Mouse (Mus musculus) stomach, postnatal 0 days (tissue): Measurements from ENCODE around the gene Glrx. TPM values are rescaled to one million over a fixed set of nuclear protein-coding genes. Genes with fewer than 3 reads are reported as not detected.
"Not testable (repeated sequence)": the region's sequence is repeated elsewhere in the genome, so short reads cannot be mapped to it uniquely, and the experiment has no call there.

Experiments used
- ATAC-seq: fragments of 200-750 bp; cut with Nextera tagmentation; 2 replicates; pipeline ENCODE4 v1.8.0; 2017; ENCODE audit not compliant: low FRiP score, low TSS enrichment
- DNase-seq: peaks from one replicate; pipeline ENCODE4 v3.0.0-alpha.2; 2016; ENCODE audit warnings: low spot score
- H3K27ac ChIP-seq: fragments of 300-500 bp; sonication (generic); replicated peaks from 2 replicates; pipeline ENCODE4 v1.5.1; 2014; ENCODE audit warnings: mild to moderate bottlenecking, control low read depth
- H3K27me3 ChIP-seq: fragments of 300-500 bp; sonication (generic); 2 replicates; pipeline ENCODE4 v1.6.1; 2014; ENCODE audit warnings: low read length; ENCODE audit not compliant: control insufficient read depth, insufficient read depth
- H3K36me3 ChIP-seq: fragments of 300-500 bp; sonication (generic); 2 replicates; pipeline ENCODE4 v1.6.1; 2014; ENCODE audit warnings: low read length, mixed read lengths; ENCODE audit not compliant: control insufficient read depth, insufficient read depth
- H3K4me1 ChIP-seq: fragments of 300-500 bp; sonication (generic); replicated peaks from 2 replicates; pipeline ENCODE4 v1.6.1; 2014; ENCODE audit warnings: antibody characterized with exemption; ENCODE audit not compliant: control insufficient read depth, insufficient read depth
- H3K4me2 ChIP-seq: fragments of 300-500 bp; sonication (generic); replicated peaks from 2 replicates; pipeline ENCODE4 v1.6.1; 2014; ENCODE audit warnings: low read depth, mild to moderate bottlenecking, control low read depth, moderate library complexity
- H3K4me3 ChIP-seq: fragments of 300-500 bp; sonication (generic); 2 replicates; pipeline ENCODE4 v1.5.1; 2014; ENCODE audit warnings: low read depth, low read length, control low read depth
- H3K9ac ChIP-seq: fragments of 300-500 bp; sonication (generic); 2 replicates; pipeline ENCODE4 v1.6.1; 2014; ENCODE audit warnings: mild to moderate bottlenecking, low read length, control low read depth, mixed read lengths
- H3K9me3 ChIP-seq: fragments of 300-500 bp; sonication (generic); 2 replicates; pipeline ENCODE4 v1.6.1; 2016; ENCODE audit warnings: low read length; ENCODE audit not compliant: control insufficient read depth
- CTCF ChIP-seq: IDR thresholded peaks from 2 replicates; pipeline ENCODE4 v1.5.1; 2016; ENCODE audit warnings: antibody characterized with exemption, low read depth, mild to moderate bottlenecking, moderate library complexity
- EP300 ChIP-seq: optimal IDR thresholded peaks from 2 replicates; pipeline ENCODE3; 2016; ENCODE audit warnings: antibody characterized with exemption
- WGBS: fragments of 180-500 bp; shearing (Covaris S2); extraction: QIAGEN DNeasy Blood & Tissue Kit; methylation state at CpG from one replicate; pipeline ENCODE4 v1.1.7; 2014; 5-methylcytosine and 5-hydroxymethylcytosine counted together
- polyA plus RNA-seq: library from polyadenylated mRNA; unstranded; fragments of >200 nt; fragmentation: Nextera tagmentation; extraction: Ambion mirVana; gene quantifications from 2 replicates; pipeline ENCODE4 v1.2.1, GENCODE M21; 2015

Glrx gene
- polyA plus RNA-seq, 1 experiment from 2014 or later = 426 TPM

DNA sequence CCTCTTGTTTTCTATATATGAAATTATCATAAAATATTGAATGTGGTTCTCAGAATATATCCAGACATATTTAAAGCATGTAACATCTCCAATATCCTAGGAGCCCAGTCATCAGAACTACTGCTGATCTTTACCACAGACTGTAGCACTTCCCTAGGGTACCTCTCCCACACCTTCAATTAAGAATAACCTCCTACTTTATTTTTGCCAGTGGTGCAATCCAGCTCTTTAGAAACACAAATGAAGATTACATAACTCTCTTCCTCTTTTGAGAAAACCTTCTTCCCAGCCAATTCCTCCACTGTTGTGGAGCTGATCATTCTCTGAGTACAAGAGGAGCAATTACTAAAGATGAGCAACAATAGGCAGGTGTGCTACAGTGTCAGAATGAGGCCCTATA lies 19.8 kb upstream of the Glrx start:
- H3K9ac ChIP-seq = no peak overlapping the region
- no peaks in the 10 kb centered on the region for H3K4me1 ChIP-seq
- ATAC-seq (no peak), DNase-seq (no peak)
- H3K4me3 ChIP-seq = no peak overlapping the region
- H3K27me3 ChIP-seq = no peaks in the 10 kb centered on the region
- no peak overlapping the region for H3K4me2 ChIP-seq
- no peak for TF ChIP-seq CTCF
- TF ChIP-seq EP300 = no peak
- no peaks in the 10 kb centered on the region for H3K9me3 ChIP-seq
- no peaks in the 10 kb centered on the region for H3K36me3 ChIP-seq
- H3K27ac ChIP-seq = no peak overlapping the region

DNA sequence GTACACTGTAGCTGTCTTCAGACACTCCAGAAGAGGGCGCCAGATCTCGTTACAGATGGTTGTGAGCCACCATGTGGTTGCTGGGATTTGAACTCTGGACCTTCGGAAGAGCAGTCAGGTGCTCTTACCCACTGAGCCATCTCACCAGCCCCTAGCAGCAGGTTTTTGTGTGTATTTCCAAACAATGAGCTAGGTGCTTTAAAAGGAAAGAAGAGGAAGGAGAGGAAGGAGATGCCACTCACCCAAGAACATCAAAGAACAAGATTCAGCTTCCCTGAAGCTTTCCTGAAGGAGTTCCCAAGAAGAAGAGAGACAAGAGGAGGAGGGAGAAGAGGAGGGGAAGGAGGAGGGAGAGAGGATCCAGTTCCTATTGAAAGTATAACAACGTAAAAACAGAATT lies 17.3 kb upstream of the Glrx start:
- not testable (repeated sequence) for H3K27ac ChIP-seq, DNase-seq, H3K4me2 ChIP-seq, H3K9ac ChIP-seq, H3K36me3 ChIP-seq, H3K4me3 ChIP-seq, ATAC-seq, H3K9me3 ChIP-seq, H3K4me1 ChIP-seq, H3K27me3 ChIP-seq
- WGBS = 90% methylated on average over 4 of the region's 4 CpGs

DNA sequence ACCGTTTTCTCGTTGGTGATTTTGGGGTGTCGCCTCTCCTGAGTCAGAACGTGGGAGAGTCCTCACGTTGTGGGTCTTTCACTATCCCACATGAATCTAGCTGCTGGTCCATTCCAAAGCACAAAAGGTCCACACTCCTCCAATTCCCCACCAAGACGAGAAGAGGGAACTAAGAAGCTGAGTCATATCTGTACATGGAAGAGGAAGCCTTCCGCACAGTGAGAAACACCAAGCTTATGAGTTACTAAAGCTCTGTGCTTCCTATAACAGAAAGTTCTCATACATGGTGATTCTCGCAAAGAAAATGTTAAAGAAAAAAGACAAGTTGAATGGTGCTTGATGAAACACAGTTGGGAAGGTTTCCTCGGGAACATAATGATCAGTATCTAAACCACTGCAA lies 16.5 kb upstream of the Glrx start:
- H3K27ac ChIP-seq = no peak overlapping the region
- H3K9ac ChIP-seq = no peak overlapping the region
- TF ChIP-seq CTCF (no peak), EP300 (no peak)
- H3K4me2 ChIP-seq = no peak overlapping the region
- no peak for ATAC-seq
- no peaks in the 10 kb centered on the region for H3K9me3 ChIP-seq
- no peaks in the 10 kb centered on the region for H3K27me3 ChIP-seq
- no peak for DNase-seq
- H3K36me3 ChIP-seq = no peaks in the 10 kb centered on the region
- H3K4me3 ChIP-seq = no peak overlapping the region
- 87% methylated on average over 9 of the region's 9 CpGs for WGBS
- H3K4me1 ChIP-seq = no peaks in the 10 kb centered on the region

DNA sequence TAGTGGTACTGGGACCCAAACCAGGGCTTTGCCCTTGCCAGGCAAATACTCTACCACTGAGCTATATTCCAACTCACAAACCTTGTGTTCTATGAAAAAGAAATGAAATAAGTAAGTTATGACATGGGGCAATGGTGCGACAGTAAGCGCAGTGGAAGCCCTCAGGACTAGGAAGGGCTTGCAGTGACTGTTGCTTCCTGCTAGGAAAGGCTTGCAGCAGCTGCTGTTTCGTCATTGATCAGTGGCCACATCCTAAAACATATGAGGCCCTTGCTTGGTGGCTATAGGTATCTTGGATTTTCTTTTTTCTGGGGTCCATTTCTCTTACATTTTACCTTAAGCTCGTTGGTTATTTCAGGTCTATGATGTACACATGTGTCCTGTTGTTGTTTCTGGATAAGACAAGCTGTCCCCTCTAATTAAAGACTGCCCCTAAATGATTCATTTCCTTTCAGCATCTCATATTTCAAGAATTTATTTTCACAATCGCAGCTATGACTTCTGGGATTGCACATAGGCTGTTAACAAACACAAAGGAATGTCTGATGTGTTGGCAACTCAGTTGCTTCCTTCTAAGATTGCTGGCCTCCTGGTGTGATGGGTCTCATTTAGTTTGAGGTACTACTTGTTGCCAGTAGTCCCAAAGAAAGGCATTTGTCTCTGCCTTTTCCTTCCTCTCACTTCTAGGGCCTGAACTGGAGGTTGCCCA lies 14.9 kb upstream of the Glrx start:
- no peaks in the 10 kb centered on the region for H3K4me1 ChIP-seq
- no peak overlapping the region for H3K4me2 ChIP-seq
- no peak overlapping the region for H3K27ac ChIP-seq
- ATAC-seq (no peak), DNase-seq (no peak)
- H3K27me3 ChIP-seq = no peaks in the 10 kb centered on the region
- TF ChIP-seq EP300 (no peak), CTCF (no peak)
- no peaks in the 10 kb centered on the region for H3K9me3 ChIP-seq
- 74% methylated on average over 5 of the region's 5 CpGs for WGBS
- no peaks in the 10 kb centered on the region for H3K36me3 ChIP-seq
- H3K9ac ChIP-seq = no peak overlapping the region
- no peak overlapping the region for H3K4me3 ChIP-seq

DNA sequence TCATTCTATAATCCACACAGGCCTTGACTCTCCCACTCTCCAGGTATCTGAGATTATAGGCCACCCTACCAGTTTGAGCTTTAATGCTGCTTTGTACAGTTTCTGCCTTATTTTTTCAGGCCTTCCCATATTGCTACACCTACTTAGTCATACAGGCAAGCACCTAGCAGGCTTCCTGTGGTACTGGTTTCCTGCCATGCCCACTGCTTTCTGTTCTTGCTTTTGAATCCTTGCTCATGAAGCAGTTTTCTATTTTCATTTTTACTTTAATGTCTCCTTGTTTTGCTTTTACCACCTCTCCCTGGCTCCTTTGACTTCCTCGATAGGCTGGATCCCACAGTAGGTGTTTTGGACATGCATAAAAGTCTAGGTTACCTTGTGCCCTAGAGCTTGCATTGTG lies 14.3 kb upstream of the Glrx start:
- DNase-seq = no peak
- WGBS = 90% methylated on average over 1 of the region's 1 CpGs
- Histone ChIP-seq H3K27me3 (no peaks in the 10 kb centered on the region), H3K9ac (no peak overlapping the region), H3K9me3 (no peaks in the 10 kb centered on the region), H3K4me2 (no peak overlapping the region), H3K27ac (no peak overlapping the region), H3K4me1 (no peaks in the 10 kb centered on the region), H3K36me3 (no peaks in the 10 kb centered on the region), H3K4me3 (no peak overlapping the region)
- no peak for ATAC-seq
- TF ChIP-seq CTCF (no peak), EP300 (no peak)

DNA sequence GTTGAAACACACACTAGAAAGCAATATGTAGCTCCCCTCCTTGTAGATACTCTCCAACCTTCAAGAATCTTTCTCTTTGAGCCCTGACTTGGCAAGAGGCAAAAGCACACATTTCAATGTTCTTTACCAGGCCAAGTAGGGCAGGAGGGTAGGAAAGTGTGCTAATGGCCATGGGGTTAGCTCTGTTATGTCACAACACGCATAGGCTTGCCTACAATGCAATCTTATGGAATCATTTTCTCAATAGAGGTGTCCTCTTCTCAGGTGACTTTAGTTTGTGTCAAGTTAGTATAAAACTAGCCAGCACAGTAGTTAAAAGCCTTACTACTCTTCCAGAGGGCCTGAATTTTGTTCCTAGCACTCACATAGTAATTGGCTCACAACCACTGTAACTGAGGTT lies 9.0 kb upstream of the Glrx start:
- H3K4me1 ChIP-seq = no peaks in the 10 kb centered on the region
- no peaks in the 10 kb centered on the region for H3K27me3 ChIP-seq
- no peak overlapping the region for H3K27ac ChIP-seq
- 93% methylated on average over 1 of the region's 1 CpGs for WGBS
- no peak overlapping the region for H3K9ac ChIP-seq
- TF ChIP-seq EP300 (no peak), CTCF (no peak)
- no peaks in the 10 kb centered on the region for H3K36me3 ChIP-seq
- no peaks in the 10 kb centered on the region for H3K9me3 ChIP-seq
- H3K4me2 ChIP-seq = no peak overlapping the region
- ATAC-seq = no peak
- H3K4me3 ChIP-seq = no peak overlapping the region
- DNase-seq = no peak
